Mouse (Mus musculus): Measurements from ENCODE around the gene Dclk1.
A peak's percentile ranks its signal among the peaks of the same experiment; 100 is the strongest.

The Dclk1 gene

GRCm38 (mm10) chr3:55406616-55407015 lies 164.5 kb downstream of the Dclk1 start:
- no peak for DNase-seq

DNA sequence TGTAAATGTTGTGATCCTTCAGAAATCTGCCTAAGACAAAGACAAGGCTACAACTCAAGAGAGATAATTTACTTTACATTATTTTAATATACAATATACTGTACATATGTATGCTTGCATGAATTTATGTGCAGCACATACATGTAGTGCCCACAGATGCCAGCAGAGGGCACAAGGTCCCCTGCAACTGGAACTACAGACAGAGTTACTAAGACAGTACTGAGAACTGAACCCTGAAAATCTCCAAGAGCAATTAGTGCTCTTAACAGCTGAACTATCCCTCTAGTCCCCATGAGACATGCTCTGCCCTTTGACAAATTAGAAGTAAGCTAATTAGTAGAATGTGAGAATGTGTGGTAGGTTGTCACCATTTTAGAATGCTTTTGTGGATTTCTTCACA lies 169.4 kb downstream of the Dclk1 start:
- DNase-seq: peak; percentile 52

GRCm38 (mm10) chr3:55415527-55415950 lies 173.4 kb downstream of the Dclk1 start:
- peak; percentile 51 for DNase-seq

- no peak for DNase-seq
These were observed 176.7 kb downstream of the Dclk1 start for GRCm38 (mm10) chr3:55418845-55419244.

- DNase-seq: no peak
These were observed 177.2 kb downstream of the Dclk1 start for GRCm38 (mm10) chr3:55419334-55419733.

DNA sequence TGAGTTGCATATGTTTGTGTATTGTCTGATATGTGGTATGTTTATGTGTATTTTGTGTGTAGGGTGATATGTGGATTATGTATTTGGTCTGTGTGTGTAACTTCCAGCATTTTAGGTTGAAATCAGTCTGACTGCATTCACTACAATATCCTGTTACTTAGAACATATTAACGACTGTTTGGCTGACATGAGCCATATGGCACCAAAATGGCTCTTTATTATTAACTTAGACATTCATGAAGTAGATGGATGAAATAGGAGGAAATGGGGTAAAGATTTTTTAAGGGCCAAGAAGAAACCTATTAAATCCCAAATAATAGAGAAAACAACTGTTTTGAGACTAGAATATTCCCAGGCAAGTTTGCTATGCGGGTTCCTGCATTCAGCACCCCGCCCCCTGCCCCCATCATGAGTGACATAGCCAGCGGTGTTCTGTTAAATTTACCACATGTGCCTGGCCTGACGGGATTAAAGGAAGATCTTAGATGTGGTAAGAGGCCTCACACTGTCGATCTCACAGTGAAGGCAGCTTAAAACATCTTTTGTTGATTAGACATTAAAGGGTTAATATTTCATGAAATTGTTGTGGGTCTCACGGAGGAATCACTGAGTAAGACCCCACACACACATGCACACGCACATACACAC lies 178.4 kb downstream of the Dclk1 start:
- DNase-seq: no peak

DNA sequence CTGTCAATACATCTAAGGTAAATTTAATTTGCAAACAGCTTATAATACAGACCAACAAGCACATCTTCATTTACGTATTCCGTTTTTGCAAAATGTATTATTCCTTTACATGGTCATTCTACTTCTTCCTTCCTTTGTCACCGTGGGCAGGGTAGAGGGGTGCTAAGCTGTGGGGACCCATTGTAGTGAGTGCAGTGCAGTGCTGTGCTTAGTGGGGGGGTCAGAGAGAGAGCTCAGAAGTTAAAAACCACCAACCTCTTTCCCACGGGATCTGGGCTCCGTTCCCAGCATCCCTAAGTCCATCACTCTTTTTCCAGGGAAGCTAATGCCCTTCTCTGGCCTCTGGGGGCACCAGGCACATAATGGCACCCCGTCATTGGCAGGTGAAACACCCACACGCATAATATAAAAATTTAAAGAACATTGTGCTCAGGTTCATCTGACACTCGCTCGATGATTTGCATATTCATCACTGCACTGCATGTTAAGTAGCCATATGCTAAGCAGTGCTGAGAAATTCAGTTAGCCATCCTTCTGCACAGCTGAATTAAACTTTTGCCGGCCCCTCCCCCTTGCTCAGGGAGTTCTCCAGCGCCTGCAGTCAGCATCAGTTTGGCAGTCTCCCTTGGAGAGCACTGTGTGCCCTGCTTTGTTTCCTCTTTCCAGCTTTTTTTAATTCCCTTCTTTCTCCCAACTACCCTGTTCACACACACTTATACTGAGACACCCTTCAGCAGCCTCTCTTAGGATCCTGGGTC lies 181.7 kb downstream of the Dclk1 start:
- peak; percentile 74 for DNase-seq

DNA sequence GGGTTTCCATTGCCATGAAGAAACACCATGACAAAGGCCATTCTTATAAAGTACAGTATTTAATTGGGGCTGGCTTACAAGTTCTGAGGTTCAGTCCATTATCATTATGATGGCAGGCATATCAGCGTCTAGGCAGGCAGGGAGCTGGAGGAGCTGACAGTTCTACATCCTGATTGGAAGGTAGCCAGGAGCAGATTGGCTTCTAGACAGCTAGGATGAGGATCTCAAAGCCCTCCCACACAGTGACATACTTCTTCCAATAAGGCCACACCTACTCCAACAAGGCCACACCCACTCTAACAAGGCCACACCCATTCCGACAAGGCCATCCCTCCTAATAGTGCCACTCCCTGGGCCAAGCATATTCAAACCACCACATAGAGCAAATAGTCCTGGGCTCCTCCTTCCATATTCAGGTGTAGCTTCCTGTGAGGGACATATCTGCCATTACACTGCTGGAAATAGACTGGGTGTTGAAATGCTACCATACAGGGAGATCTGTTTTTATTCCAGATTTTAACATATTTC lies 187.9 kb downstream of the Dclk1 start:
- DNase-seq: no peak

GRCm38 (mm10) chr3:55431223-55431622 lies 189.1 kb downstream of the Dclk1 start:
- DNase-seq: no peak

- DNase-seq: no peak
These were observed 192.1 kb downstream of the Dclk1 start for GRCm38 (mm10) chr3:55434276-55434675.

DNA sequence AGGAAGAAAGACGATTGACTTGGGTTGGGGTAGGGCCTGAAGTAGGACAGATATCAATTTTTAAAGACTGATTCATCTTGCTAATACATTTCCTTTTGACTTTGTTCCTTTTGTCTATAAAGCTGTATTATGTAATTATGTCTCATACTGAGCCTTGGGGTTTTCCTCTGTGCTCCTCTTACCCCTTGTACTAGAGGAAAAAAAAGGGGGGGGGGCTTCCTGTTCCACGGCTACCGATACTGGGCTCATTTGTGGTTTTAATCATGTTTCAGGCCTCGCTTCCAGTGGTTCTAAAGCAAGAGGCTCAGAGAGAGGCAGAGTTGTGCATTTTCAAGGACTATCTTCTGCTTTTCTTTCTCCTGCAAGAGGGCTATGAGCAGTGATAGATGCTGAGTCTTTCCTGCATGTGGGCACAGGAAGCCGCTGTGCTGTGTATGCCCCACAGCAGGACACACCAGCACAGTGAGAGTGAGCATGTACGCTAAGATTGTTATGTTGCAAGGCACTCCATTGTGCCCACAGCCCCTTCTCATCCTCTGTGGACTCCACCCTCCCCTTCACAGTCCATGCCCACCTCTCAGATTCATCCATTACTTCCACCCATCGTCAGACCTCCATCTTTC lies 196.8 kb downstream of the Dclk1 start:
- DNase-seq: no peak

GRCm38 (mm10) chr3:55440342-55440741 lies 198.2 kb downstream of the Dclk1 start:
- DNase-seq: no peak

DNA sequence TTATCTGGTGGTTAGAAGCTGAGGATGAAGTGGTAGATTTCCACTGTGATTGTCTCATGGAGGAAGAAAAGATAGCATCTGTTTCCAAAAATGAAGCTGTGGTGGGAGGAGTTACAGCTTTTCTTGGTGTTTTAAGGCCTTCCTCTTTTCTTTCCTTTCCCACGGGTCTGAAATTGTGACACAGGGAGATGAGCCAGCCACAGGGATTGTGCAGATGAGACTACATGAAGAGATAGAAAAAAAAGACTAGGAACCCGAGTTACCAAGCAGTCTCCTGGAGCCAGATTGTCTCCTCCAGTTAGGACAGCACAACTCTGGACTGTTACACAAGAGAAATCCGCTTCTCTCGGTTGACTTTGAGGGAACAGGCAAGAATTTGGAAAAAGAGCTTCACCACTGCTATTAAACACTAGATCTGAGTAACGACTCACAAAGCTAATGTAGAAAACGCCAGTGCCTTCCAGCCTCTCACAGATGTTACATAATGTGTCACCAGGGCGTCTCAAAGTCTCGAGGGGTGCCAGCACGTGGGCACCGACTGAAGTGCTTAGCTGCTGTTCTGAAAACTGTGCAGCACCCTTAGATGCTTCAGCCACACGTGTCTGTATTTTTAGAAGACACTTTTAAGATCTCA lies 200.0 kb downstream of the Dclk1 start:
- DNase-seq: no peak

GRCm38 (mm10) chr3:55443271-55443670 lies 201.1 kb downstream of the Dclk1 start:
- DNase-seq: no peak

GRCm38 (mm10) chr3:55443725-55444124 lies 201.6 kb downstream of the Dclk1 start:
- DNase-seq: no peak

DNA sequence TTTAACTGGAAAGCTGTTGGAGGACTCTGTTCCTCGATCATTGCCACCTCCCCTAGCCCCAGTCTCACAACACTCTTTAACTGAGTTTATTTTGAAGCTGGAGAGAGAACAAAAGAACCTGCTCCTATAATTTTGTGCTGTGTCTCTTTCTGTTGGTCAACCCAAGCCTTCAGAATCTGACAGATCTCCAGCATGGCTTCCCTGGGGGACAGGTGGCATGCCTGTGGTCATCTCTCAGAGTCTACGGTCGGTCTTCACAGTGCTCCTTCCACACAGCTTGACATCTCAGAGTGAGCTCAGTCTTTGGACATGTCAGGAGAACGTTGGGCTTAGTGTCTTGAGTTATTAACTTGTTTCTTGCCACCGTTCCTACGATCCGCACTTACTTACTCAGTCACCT lies 204.5 kb downstream of the Dclk1 start:
- no peak for DNase-seq

DNA sequence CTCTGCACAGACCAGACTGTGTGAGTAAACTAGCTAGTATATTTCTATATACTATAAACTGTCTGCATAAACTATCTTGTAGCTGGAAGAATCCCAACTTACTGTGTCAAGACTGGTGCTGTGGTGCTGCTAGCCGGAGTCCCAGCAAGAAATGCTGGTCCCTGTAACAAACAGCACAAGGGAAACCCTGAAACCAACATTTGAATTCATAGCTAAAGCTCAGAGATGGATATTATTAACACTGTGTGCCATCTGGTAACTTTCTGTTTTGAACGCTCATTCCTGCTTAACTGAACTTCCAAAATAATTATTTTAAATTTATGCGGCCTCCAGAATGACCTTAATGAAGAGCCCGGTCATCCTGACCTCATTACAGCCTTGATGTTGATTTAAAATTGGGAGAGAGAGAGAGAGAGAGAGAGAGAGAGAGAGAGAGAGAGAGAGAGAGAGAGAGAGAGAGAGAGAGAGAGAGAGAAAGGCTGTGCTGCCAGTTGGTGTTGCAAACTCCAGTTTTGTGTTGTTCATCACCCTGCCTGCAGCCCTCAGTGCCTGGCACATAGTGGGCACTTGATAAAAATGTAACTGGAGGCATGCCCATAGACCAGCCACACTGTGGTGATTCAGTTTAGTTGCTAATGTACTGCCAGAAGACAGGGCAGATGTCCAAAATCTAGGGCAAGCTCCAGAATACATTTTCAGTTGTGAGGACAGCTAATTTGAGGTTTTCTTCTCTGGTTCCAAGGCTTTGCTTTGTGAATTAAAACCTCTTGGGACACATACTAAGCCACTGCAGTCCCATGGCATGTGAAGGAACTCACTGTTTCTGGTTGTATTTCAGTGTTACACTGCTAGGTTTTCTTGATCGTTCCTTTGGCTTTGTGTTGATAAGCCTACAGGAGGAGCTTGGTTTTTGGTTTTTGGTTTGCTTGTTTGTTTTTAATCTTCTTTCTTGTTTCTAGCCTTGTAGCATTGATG lies 205.6 kb downstream of the Dclk1 start:
- DNase-seq: peak; percentile 55

GRCm38 (mm10) chr3:55449148-55449547 lies 207.0 kb downstream of the Dclk1 start:
- DNase-seq: no peak

GRCm38 (mm10) chr3:55451035-55451434 lies 208.9 kb downstream of the Dclk1 start:
- DNase-seq: no peak

DNA sequence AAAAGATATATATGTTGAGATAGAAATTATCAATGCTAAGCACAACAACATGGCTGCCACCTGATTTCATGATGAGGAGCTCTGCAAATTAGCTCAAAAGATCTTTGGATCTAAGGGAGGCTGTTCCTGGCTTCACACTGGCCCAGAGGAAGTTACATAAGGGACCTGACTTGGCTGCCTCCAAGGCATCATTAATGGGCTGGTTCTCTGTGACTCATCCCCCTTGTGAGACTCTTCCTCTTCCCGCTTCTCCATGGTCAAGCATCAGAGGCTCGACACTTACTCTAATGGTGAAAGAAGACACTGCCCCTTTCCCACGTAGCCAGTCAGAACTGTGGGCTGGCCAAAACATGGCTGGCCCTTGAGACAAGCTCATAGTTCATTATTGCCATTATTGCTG lies 209.7 kb downstream of the Dclk1 start:
- DNase-seq: no peak

DNA sequence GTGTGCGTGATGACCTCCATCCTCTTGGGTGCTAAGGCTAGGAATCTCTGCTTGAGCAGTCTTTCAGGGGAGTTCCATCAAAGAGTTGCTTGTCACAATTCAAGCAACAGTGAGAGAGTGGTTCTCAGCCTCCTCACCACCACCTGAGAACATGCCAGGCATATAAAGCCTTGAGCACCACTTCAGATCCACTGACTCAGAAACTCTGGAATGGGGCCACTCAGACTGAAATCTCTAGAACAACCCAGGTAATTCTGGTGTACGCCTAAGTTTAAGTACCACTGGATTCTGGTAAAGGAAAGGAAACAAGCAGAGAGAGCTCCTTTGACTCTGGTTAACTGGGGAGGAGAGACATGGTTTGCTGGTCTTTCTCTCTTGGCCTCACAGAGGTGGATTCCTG lies 210.3 kb downstream of the Dclk1 start:
- no peak for DNase-seq

- no peak for DNase-seq
These were observed 218.9 kb downstream of the Dclk1 start for GRCm38 (mm10) chr3:55461092-55461491.
